23 mouse cellular contexts compared by ENCODE assay signal in genomic region chr16:92623953-92624352, GRCm38 (mm10).
A peak's percentile ranks its signal among the peaks of the same experiment; 100 is the strongest.
DNase-seq lines count a peak whose midpoint lies in the region; ATAC-seq and TF ChIP-seq lines count a peak whose summit lies in the region.
"Had no signal": no experiment of that assay in that cellular context is flagged by ENCODE, and none has a peak within 500 bp of the region (broad histone marks: within the 10 kb centered on the region; RNA-seq: fewer than 3 reads in every experiment).

No protein-coding gene starts in this region.

- WGBS in hindbrain, postnatal 0 days, result 72% methylated on average over 11 of the region's 11 CpGs
- 77% methylated on average over 11 of the region's 11 CpGs for WGBS in hindbrain, embryonic 13.5 days

- no peak overlapping the region for H3ac ChIP-seq in myocyte (ENCODE audit: control insufficient read depth, insufficient read length)

- DNase-seq in hindbrain, postnatal 0 days (ENCODE audit: low spot score), result no peak
- peak; percentile 89 for DNase-seq in 3134 (ENCODE audit: extremely low read depth, insufficient read length, low spot score)
- peak; percentile 97 for DNase-seq in Muller cell, postnatal 12 days (ENCODE audit: inconsistent ontology term)
- DNase-seq: adrenal gland, postnatal 25 days; cerebellum, adult 9-10 months; gastrocnemius, postnatal 10 days; heart, adult 11 months; kidney, postnatal 4 days had no signal

- no peaks in the 10 kb centered on the region for H3K4me1 ChIP-seq in hindbrain, postnatal 0 days (ENCODE audit: insufficient read depth, low read length)
- 0 out of 2 replicates have a peak, but pooled peaks cover 6% of the 10 kb centered on the region for H3K4me1 ChIP-seq in hindbrain, embryonic 13.5 days (replicated peaks)
- H3K4me1 ChIP-seq: liver, embryonic 12.5 days; neural tube, embryonic 15.5 days had no signal

- no peaks in the 10 kb centered on the region for H3K27me3 ChIP-seq in hindbrain, postnatal 0 days (ENCODE audit: insufficient read depth, low read length)
- no peaks in the 10 kb centered on the region for H3K27me3 ChIP-seq in hindbrain, embryonic 13.5 days
- no peaks in the 10 kb centered on the region for H3K27me3 ChIP-seq in myocyte (ENCODE audit: control insufficient read depth, insufficient read depth, insufficient read length)
- H3K27me3 ChIP-seq: embryonic facial prominence, embryonic 12.5 days; limb, embryonic 13.5 days; liver, embryonic 12.5 days; neural tube, embryonic 15.5 days had no signal

- H3K9me3 ChIP-seq in hindbrain, postnatal 0 days (ENCODE audit: low read length), result no peaks in the 10 kb centered on the region
- H3K9me3 ChIP-seq in hindbrain, embryonic 13.5 days, result no peaks in the 10 kb centered on the region
- H3K9me3 ChIP-seq: embryonic facial prominence, embryonic 12.5 days; forebrain, embryonic 13.5 days; limb, embryonic 13.5 days; liver, embryonic 12.5 days; midbrain, embryonic 10.5 days; neural tube, embryonic 15.5 days had no signal

- TF ChIP-seq POLR2A in myocyte (IDR thresholded peaks at IDR 0.05; ENCODE audit: insufficient read length, low read depth), result peak; percentile 43

- H3K4me2 ChIP-seq in hindbrain, postnatal 0 days (ENCODE audit: low read depth, low read length), result no peak overlapping the region
- no peak overlapping the region for H3K4me2 ChIP-seq in hindbrain, embryonic 13.5 days
- H3K4me2 ChIP-seq in myocyte (ENCODE audit: low read depth), result peak overlapping the region; percentile 55
- H3K4me2 ChIP-seq: embryonic facial prominence, embryonic 12.5 days; forebrain, embryonic 13.5 days; heart, embryonic 11.5 days; limb, embryonic 13.5 days; liver, embryonic 12.5 days; neural tube, embryonic 15.5 days had no signal

- H3K79me2 ChIP-seq in myocyte (ENCODE audit: control insufficient read depth, insufficient read depth), result peaks cover 37% of the 10 kb centered on the region

- no peak overlapping the region for H3K9ac ChIP-seq in hindbrain, postnatal 0 days (replicated peaks; ENCODE audit: low read length)
- H3K9ac ChIP-seq in hindbrain, embryonic 13.5 days, result no peak overlapping the region
- H3K9ac ChIP-seq: embryonic facial prominence, embryonic 12.5 days; forebrain, embryonic 13.5 days; limb, embryonic 13.5 days; liver, embryonic 12.5 days; neural tube, embryonic 15.5 days had no signal

- H3K36me3 ChIP-seq in hindbrain, postnatal 0 days (ENCODE audit: insufficient read depth, low read length), result no peaks in the 10 kb centered on the region
- H3K36me3 ChIP-seq in hindbrain, embryonic 13.5 days, result no peaks in the 10 kb centered on the region
- peaks cover 44% of the 10 kb centered on the region for H3K36me3 ChIP-seq in myocyte (ENCODE audit: control insufficient read depth, insufficient read depth)
- H3K36me3 ChIP-seq: embryonic facial prominence, embryonic 12.5 days; limb, embryonic 13.5 days; midbrain, embryonic 10.5 days; neural tube, embryonic 15.5 days had no signal

- no peak overlapping the region for H3K4me3 ChIP-seq in hindbrain, postnatal 0 days (ENCODE audit: low read length)
- H3K4me3 ChIP-seq in hindbrain, embryonic 13.5 days, result no peak overlapping the region
- H3K4me3 ChIP-seq in myocyte, result no peak overlapping the region
- H3K4me3 ChIP-seq: embryonic facial prominence, embryonic 12.5 days; erythroblast, embryonic 14.5 days; forebrain, embryonic 13.5 days; limb, embryonic 13.5 days; liver, embryonic 12.5 days; midbrain, embryonic 10.5 days; neural tube, embryonic 15.5 days had no signal

- ATAC-seq in hindbrain, postnatal 0 days, result no peak
- ATAC-seq in hindbrain, embryonic 13.5 days (ENCODE audit: low FRiP score), result no peak
- no peak for ATAC-seq in monocyte, adult 5-6 weeks (replicated peaks; ENCODE audit: insufficient number of reproducible peaks, low FRiP score, low TSS enrichment, poor library complexity, severe bottlenecking)
- ATAC-seq in granulocyte monocyte progenitor cell, adult 5-6 weeks (replicated peaks; ENCODE audit: poor library complexity, severe bottlenecking), result no peak
- ATAC-seq: forebrain, embryonic 13.5 days; hindbrain, embryonic 16.5 days; intestine, embryonic 16.5 days; liver, embryonic 12.5 days; midbrain, embryonic 16.5 days had no signal

- no peak overlapping the region for H3K27ac ChIP-seq in hindbrain, postnatal 0 days
- H3K27ac ChIP-seq in hindbrain, embryonic 13.5 days, result no peak overlapping the region
- H3K27ac ChIP-seq: embryonic facial prominence, embryonic 12.5 days; forebrain, embryonic 13.5 days; limb, embryonic 13.5 days; liver, embryonic 12.5 days; midbrain, embryonic 10.5 days; neural tube, embryonic 15.5 days had no signal

- 0 out of 2 replicates have a peak, but pooled peaks have one; percentile 5 for TF ChIP-seq CTCF in hindbrain, postnatal 0 days (IDR thresholded peaks at IDR 0.05; ENCODE audit: low read depth)

TF ChIP-seq in myocyte, 11 proteins besides CTCF, POLR2A, EP300 and RAD21:
- TF ChIP-seq TCF3 (IDR thresholded peaks at IDR 0.05; ENCODE audit: insufficient read length, low read depth), result no peak
- no peak for TF ChIP-seq MAX (IDR thresholded peaks at IDR 0.05; ENCODE audit: low read depth)
- TF ChIP-seq POLR2AphosphoS2 (IDR thresholded peaks at IDR 0.05; ENCODE audit: insufficient read length, low read depth), result peak; percentile 72
- no peak for TF ChIP-seq REST (IDR thresholded peaks at IDR 0.05; ENCODE audit: insufficient read depth, insufficient read length)
- TF ChIP-seq MYOG (IDR thresholded peaks at IDR 0.05; ENCODE audit: control insufficient read depth in 1 of 3, insufficient read depth in 1 of 3, insufficient read length in 2 of 3, low read depth in 2 of 3), result peak in 1 of 3 experiments; percentile 66
- TF ChIP-seq MYOD1 (IDR thresholded peaks at IDR 0.05; ENCODE audit: control insufficient read depth in 1 of 3, insufficient read length in 2 of 3, low read depth in 2 of 3), result peak in 2 of 3 experiments; percentile 0 to 18
